Mouse (Mus musculus): ENCODE data around the gene Dtx4. TPM values are rescaled to one million over a fixed set of nuclear protein-coding genes. Genes with fewer than 3 reads are reported as not detected.

The Dtx4 gene
- total RNA-seq, 2 experiments from 2014 or later, result 7.3 to 8.3 TPM

DNA sequence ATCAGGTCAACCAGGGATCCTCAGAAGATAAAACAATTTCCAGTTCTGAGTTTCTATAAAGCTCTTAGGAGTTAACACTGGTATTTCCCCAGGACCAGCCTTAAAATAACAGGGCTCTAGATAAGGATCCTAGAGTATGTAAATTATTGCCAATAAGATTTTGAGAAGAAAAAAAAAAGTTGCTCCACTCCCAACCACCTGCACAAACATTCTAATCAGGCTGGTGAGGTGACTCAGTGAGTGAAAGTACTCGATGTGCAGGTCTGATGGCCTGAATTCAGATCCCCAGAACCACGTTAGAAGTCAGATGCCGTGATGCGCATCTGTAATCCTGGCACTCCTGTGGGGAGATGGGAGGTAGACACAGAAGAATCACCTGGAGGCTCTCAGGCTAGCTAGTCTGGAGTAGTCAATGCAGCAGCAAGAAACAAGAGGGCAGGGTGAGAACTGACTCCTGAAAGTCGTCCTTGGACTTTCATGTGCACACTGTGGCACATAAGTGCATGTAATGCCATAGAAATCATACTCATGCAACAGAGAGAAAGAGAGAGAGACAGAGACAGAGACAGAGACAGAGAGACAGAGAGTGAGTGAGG lies 28.8 kb downstream of the Dtx4 start:
- ATAC-seq (ENCODE audit: poor library complexity, severe bottlenecking), result no peak

DNA sequence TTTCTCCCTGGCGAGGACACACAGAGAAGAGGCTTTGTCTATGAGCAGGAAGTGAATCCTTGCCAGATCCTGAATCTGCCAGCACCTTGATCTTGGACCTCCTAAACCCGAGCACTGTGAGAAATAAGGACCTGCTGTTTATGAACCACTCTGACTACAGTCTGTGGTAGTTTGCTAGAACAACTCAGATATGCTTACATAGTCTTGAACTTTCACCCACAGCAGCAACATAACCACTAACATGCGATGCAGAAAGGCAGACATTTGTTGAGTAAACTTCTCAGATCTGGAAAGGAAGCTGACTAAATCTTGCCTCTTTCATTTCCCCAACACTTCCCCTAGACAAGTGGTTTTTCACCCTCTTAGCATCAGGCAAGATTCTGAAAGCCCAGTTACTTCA lies 29.4 kb downstream of the Dtx4 start:
- ATAC-seq (ENCODE audit: poor library complexity, severe bottlenecking), result peak; percentile 27

DNA sequence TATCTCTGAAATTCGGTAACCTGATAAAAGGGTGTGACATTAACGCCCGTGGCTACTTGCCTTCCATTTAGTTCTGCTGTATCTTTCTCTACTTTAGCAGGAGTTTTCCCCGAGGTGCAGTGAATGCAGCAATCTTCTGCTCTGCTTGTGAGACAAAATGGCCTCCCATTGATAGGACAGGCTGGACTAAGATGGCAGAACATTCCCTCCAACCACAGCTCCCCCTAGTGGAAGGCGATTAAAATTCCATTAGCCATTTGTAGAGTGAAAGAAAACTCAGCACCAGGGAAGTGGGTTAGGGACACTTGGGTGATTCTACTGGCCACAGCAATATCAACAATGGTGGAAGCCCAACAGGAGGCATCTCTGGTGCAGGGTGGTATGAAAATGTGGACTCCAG lies 33.8 kb downstream of the Dtx4 start:
- peak; percentile 20 for ATAC-seq (ENCODE audit: poor library complexity, severe bottlenecking)

DNA sequence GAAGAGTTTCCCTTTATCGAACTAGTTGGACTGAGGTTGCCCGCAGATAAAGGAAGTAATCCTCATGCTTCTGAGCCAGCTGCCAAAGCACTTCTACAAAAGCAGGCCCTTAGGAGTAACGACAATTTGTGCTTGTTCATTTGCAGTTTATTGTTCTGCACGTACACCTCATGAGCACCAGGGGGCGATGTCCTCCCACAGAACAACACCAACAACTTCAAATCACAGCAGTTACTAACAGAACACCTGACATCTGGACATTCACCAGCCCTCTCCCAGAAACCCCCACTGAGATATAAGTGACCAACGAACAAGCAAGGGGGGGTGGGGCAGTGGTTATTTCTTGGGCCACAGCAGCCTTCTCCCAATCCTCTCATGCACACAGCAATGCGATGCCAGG lies 35.0 kb downstream of the Dtx4 start:
- peak; percentile 63 for ATAC-seq (ENCODE audit: poor library complexity, severe bottlenecking)

DNA sequence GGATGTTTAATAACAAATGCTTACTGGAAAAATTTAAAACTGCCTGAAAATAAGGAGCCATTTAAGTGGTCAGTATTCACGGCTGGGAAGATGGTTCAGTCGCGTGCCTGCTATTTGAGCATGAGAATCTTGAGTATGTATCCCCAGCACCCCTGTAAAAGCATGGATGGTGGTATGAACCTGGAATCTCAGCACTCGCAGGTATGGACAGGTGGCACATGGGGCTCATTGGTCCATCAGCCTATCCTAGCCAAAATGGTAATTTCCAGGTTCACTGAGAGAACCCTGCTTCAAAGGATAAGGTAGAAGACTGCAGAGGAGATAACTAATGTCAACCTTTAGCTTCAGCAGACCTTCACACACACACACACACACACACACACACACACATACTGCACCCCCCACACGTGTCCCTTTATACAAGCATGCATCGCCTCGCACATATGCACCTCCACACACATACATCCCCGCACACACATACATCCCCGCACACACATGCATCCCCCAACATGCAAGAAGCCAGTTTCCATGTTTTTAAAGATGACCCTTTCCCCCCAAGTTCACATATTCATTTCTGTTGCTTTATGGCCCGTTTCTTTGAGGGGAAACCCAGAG lies 35.6 kb downstream of the Dtx4 start:
- no peak for ATAC-seq (ENCODE audit: poor library complexity, severe bottlenecking)

DNA sequence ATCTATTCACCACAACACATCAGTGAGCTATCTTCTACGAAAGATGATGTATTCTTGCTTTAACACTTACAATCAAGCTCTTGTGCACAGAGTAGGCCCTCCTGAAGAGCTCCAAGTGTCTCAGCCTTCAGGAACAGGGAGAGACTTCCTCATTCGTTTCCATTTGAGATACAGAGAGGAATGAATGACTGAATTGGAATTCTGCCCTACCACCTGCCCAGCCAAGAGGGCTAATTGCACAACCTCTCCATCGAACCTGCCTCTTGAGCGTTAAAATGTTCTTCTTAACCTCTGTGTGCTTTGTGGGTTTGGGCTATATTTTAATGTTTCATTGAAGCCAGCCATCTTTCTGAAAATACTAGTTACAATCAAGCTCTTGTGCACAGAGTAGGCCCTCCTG lies 36.6 kb downstream of the Dtx4 start:
- no peak for ATAC-seq (ENCODE audit: poor library complexity, severe bottlenecking)

DNA sequence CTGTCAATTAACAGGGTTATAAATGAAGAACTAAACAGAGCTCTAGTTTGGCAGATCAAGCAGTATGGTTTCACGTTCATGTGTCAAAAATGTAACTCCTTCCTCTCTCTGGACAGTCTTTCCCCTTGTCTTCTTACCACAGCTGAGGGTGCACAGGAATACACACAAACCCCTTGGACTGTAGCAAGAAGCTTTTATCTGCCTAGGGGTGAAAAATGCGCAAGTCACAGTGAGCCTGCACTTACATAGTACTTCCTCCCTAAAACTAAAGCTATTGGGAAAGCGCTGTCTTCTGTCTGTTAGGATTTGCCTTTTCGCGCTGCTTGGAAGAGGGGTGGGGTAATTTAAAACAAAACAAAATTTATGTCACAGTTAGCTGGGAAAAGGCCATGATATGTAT lies 37.1 kb downstream of the Dtx4 start:
- peak; percentile 62 for ATAC-seq (ENCODE audit: poor library complexity, severe bottlenecking)

DNA sequence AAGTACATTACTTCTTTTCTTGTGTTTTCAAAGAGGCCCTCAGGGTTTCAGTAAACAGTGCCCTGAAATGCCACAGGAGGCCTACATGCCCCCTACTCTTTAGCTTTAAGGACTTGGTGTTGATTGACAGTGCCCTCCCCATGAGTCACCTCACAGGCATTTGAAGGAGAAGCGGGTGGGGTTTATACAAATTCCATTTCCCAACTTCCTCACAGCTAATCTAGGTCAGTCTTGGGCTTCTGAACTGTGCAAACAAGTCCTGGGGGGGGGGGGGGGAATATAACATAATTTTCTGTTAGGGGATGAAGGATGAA lies 37.6 kb downstream of the Dtx4 start:
- ATAC-seq (ENCODE audit: poor library complexity, severe bottlenecking), result peak; percentile 54

DNA sequence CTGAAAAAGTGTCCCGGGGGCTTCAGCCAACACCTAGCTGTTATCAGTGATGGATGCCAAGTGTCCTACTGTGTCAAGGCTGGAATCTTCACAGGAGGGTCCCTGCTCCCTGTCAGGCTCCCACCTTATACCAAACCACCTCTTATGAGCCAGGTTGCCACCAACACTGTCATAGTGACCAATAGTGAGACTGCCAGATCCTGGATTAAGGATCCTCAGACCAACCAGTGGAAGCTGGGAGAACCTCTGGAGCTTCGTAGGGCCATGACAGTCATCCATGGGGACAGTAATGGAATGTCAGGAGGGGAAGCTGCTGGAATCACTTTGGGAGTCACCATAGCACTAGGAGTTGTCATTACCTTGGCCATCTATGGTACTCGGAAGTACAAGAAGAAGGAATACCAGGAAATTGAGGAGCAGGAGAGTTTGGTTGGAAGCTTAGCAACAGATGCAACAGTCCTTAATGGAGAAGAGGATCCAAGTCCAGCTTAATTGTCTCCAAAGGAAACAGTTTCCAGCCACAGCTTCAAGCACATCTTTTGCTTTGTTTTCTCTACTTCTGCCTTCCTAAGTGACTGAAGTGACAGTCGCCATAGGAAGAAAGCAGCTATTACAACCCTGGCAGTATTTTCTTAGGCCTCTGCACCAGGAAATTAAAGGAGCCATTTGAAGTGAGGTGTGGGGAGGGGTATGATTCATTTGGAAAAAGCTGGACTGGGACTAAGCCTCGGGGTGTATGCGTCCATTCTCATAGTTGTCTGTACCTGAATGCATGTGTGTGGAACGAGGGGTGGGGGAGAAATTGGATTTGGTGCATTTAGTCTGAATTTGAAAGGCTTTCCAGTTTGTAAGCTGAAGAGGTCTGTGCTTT lies 38.2 kb downstream of the Dtx4 start:
- ATAC-seq (ENCODE audit: poor library complexity, severe bottlenecking), result no peak

DNA sequence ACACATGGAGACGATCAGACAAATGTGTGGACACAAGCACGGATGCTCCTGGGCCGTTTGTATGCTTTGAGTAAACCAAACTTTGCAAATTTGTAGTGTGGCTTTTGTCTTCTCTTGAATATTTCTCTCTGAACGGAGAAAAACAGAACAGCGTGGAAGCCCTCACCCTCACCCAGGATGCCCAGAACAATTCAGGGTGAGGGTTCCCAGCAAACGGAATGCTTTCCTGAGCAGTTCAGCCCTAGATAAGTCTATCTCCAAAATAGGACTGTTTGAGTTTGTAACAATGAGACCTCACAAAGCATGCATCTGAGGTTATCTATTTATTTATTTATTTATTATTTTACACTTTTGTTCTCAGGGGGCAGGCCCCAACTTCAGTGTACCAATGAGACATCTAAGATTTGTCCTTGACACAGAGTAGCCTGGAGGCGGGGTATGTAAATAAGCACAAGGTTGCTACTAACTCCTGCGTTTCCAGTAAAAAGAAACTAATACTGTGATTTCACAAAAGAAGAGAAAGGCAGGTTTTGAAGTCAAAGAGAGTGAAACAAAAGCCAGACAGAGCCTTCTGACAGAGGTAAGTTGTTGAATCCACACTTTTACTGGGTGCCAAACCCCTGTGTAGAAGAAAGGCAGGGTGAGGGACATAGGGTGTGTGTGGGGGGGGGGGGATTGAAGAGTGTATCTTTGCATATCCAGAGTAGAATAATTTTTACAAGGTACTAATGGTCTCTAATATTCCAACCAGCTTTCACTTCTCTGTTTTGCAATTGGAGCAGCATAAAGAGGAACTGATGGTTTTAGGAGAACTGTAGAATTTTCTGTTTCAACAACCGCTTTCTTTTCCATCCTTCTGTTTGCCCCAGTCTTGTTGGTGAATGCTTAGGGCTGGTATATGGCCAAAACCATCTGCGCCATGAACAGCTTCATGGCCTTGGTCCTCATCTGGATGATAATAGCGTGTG lies 40.7 kb downstream of the Dtx4 start, which contains the start of gene Mpeg1:
Mpeg1 (plus strand) TSS at position 498 of the 968 bp plus-strand sequence.
- ATAC-seq (ENCODE audit: poor library complexity, severe bottlenecking), result peak; percentile 34

DNA sequence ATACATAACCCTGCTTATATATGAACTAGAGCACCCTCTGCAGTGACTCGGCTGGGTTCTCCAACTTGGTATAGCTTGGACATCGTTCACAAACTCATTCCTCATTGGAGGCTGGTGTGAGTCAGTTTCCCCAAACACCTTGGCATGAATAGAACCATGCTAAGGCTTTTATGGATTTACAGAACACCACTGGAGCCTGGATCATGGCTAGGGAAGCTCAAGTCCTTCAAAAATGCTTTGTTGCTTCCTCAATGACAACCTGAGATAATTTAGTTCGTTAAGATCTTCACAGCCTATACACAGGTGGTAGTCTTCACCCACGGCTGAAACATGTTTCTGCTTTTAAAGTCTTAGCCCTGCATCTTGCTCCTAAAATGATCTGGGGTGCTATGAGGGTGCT lies 41.7 kb downstream of the Dtx4 start:
- ATAC-seq (ENCODE audit: poor library complexity, severe bottlenecking), result no peak

DNA sequence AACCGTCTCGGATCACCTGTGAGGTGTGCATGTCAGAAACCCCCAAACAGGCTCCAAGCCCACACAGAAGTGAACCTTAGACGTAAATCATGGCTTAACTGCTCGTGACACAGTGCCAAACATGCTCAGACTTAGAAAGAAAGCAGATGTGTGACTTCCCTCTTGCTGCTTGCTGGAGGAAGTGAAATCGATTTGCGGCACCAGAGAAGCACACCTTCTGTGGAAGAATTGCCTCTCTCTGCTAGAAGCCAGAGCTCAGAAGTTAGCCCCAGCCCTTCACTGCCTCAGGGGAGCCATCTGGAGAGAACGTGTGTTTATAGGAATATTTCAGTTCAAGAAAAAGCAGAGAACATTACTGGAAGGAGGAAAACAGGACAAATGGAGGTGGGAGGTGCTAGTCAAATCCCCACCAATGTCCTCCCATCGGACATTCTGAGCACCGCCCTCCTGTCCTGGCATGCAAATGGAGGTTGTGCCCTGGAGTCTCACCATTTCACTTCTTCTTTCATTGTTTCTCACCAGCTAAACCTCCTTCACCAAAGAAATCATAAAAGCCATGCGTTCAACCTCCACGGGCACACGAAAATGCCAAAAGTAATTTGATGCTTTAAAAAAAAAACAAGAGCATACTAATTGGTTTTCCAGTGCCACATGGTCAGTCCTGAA lies 43.7 kb downstream of the Dtx4 start:
- ATAC-seq (ENCODE audit: poor library complexity, severe bottlenecking), result peak; percentile 80

DNA sequence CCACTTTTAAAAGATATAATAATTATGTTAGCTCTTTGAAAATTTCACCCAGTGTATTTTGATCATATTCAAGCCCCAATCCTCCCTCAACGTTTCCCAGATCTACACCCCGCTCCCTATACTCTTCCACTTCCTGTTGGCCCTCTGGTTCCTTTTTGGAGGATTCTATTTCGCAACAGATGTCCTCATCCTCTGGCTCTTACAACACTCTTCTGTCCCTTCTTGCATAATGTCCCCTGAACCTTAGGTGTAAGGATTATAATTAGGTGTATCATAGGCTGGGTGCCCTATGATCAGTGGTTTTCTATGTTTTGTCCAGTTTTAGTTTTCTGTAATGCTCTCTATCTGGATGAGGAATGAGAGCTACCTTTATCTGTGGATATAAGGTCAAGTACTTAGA lies 56.2 kb downstream of the Dtx4 start:
- peak; percentile 73 for ATAC-seq (ENCODE audit: poor library complexity, severe bottlenecking)

DNA sequence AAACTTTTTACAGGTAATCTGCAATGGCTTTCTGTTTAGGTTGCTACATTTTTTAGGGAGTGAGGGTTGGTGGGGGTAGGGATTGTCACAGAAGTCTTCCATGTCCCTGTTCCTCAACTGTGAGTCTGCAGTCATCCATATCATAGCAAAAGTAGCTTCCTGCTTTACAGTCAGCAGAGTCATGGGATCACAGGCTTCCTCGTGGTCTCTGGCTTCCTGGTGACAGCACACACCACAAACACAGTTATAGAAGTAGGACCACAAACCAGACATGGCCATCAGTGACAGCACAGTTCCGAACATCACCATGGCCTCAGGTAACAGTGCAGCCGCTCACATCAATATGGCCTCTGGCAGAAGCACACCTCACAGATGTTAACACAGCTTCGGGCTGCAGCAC lies 58.7 kb downstream of the Dtx4 start:
- peak; percentile 73 for ATAC-seq (ENCODE audit: poor library complexity, severe bottlenecking)

DNA sequence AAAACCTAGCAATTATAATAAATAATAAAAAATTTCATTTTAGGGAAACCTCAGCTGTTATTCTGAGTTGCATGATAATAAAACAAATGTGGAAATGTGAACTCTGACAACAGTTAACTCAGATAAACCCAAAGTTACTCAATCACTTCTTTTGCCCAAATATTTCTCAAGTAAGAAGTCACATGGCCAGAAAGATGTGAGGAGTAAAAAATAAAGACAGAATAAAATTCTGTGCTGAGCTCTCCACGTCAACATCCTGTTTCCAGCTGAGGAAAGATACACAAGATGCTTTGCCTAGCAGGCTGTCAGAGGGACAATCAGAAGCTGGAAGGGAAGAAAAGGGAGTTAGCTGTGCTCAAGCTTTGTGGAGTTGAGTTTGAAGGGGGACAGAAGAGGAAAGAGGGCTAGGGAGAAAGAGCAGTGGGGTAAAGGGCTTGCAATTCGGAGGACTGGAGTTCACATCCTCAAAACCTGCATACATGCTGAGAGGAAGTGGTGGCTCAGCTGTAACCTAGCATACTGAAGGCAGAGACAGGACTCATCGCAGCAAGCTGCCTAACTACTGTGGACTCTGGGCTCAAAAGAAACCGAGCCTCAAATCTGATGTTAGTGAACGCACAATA lies 61.0 kb downstream of the Dtx4 start:
- peak; percentile 72 for ATAC-seq (ENCODE audit: poor library complexity, severe bottlenecking)

DNA sequence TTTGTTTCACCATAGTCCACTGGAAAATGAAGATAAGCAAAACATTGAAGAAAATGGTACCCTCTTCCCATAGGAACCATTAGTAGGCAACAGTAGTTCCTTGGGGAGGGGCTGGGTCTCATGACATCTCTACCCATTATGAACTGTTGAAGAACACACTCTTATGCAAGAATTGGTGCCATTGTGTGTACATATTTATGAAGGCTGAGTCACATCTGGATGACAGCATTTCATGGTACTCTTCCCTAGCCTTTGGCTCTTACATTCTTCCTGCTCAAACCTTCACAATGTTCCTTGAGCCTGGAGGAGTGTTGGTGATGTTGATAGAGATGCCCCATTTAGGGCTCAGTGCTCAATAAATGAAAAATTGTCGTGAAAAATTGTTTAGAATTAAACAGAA lies 61.7 kb downstream of the Dtx4 start:
- no peak for ATAC-seq (ENCODE audit: poor library complexity, severe bottlenecking)

DNA sequence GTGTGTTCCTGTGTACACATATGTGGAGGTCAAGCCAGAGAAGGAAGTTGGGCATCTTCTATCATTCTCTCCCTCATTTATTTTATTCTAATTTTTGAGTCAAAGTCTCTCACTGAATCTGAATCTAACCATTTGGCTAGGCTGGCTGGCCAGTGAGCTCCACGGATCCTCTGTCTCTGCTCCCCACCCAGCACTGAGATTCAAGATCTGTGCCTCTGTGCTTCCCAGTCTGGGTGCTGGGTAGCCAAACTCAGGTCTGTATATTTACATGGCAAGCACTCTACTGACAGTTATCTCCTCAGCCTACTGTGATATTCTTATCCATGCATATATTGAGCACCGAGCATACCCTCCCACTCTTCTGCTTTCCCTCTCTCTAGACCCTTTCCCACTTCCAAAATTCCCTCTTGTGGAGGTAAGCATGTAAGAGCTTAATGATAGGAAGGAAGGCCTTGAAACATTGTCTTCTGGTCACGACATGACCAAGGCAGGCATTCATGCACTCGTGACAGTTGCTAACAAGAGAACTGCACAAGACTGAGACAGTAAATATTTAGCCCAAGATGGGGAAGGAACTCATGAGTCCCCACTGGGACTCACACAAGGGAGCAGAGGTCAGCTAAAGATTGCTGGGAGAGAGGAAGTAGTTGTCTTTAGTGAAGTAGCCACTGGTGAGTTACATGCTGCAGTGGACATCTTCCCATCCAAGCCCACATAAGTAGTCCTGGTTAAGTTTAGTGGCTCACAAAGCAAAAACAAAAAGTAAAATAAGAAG lies 65.3 kb downstream of the Dtx4 start:
- no peak for ATAC-seq (ENCODE audit: poor library complexity, severe bottlenecking)

DNA sequence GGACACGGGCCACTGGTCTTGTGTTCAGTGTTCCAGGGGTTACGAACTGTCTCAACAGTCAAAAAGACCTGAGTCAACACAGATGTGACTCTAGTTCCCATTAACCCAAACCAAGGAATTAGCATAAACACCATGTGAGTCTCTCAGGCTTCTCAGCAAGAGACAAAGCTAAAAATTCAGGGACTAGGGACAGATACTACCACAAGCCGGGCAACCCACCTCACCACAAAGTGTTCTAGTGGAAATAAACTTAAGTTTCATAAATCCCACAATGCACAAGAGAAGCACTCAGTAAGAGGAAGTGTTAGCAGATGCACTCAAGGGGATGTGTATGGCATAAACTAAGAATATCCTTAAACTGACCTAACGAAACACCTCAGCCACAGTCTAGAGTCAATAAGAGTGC lies 66.2 kb downstream of the Dtx4 start:
- peak; percentile 73 for ATAC-seq (ENCODE audit: poor library complexity, severe bottlenecking)

DNA sequence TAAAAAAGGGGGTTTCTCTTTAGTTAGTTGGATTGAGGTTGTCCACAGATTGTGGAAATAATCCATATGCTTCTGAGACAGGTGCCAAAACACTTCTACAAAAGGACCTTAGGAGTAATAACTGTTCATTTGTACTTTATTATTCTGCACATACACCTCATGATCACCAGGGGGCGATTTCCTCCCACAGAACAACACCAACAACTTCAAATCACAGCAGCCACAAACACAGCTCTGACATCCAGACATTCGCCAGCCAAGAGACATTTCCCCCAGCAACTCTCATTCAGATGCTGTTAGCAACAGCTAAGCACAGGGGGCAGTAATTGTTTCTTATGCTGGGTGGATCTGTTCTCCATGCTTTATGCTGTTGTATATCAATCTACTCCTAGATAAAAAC lies 68.2 kb downstream of the Dtx4 start:
- ATAC-seq (ENCODE audit: poor library complexity, severe bottlenecking), result peak; percentile 59

Measured in megakaryocyte, adult 5-6 weeks (primary cell).